In genomic region chr19:27394341-27394990, GRCm38 (mm10) we compare ENCODE assay signal across 23 mouse cellular contexts. TPM values are rescaled to one million over a fixed set of nuclear protein-coding genes. Genes with fewer than 3 reads are reported as not detected.
DNase-seq lines count a peak whose midpoint lies in the region; ATAC-seq and TF ChIP-seq lines count a peak whose summit lies in the region.
"Had no signal": no experiment of that assay in that cellular context is flagged by ENCODE, and none has a peak within 500 bp of the region (broad histone marks: within the 10 kb centered on the region; RNA-seq: fewer than 3 reads in every experiment).

No protein-coding gene starts in this region.

- TF ChIP-seq CTCF in liver, adult 2 months (IDR thresholded peaks at IDR 0.05; ENCODE audit: low read depth, low read length), result no peak

- no peak overlapping the region for H3K9ac ChIP-seq in kidney, embryonic 14.5 days (ENCODE audit: low read depth, low read length)
- no peak overlapping the region for H3K9ac ChIP-seq in kidney, embryonic 15.5 days
- no peak overlapping the region for H3K9ac ChIP-seq in liver, adult 2 months (ENCODE audit: low read depth, low read length)
- H3K9ac ChIP-seq in liver, embryonic 11.5 days (ENCODE audit: low read depth, low read length), result no peak overlapping the region
- H3K9ac ChIP-seq: forebrain, embryonic 13.5 days; hindbrain, embryonic 13.5 days had no signal

- DNase-seq in kidney, adult 18-20 months, result peak; percentile 18
- DNase-seq in kidney, postnatal 14 days, result no peak
- peak; percentile 92 for DNase-seq in liver, adult 2 months (ENCODE audit: extremely low read depth, low read depth, low spot score)
- DNase-seq in liver, embryonic 11.5 days (ENCODE audit: low spot score), result no peak
- DNase-seq: adrenal gland, postnatal 10 days; adrenal gland, postnatal 36 days; B cell, adult 2 months; cerebellum, adult 18-20 months; cerebellum, adult 9-10 months; cerebellum, postnatal 14 days; gastrocnemius, postnatal 10 days; gastrocnemius, postnatal 36 days had no signal

- ATAC-seq in kidney, embryonic 14.5 days (ENCODE audit: low FRiP score, low TSS enrichment), result no peak
- ATAC-seq in kidney, embryonic 15.5 days (replicated peaks; ENCODE audit: low FRiP score), result no peak
- ATAC-seq in liver, embryonic 11.5 days (replicated peaks; ENCODE audit: low FRiP score), result no peak
- ATAC-seq: forebrain, embryonic 16.5 days; Patski had no signal

- H3K4me2 ChIP-seq in kidney, embryonic 14.5 days (replicated peaks; ENCODE audit: low read depth, low read length), result no peak overlapping the region
- no peak overlapping the region for H3K4me2 ChIP-seq in kidney, embryonic 15.5 days
- H3K4me2 ChIP-seq in liver, embryonic 11.5 days, result no peak overlapping the region
- H3K4me2 ChIP-seq: forebrain, embryonic 13.5 days; heart, embryonic 11.5 days; hindbrain, embryonic 13.5 days had no signal

- H3K79me2 ChIP-seq in liver, adult 2 months (ENCODE audit: control insufficient read depth, insufficient read depth, low read length), result no peaks in the 10 kb centered on the region

- 0 out of 2 replicates have a peak, but pooled peaks cover 4% of the 10 kb centered on the region for H3K4me1 ChIP-seq in kidney, embryonic 14.5 days (ENCODE audit: control insufficient read depth, insufficient read depth, low read length)
- H3K4me1 ChIP-seq in kidney, embryonic 15.5 days, result no peaks in the 10 kb centered on the region
- peaks cover 24% of the 10 kb centered on the region for H3K4me1 ChIP-seq in liver, adult 2 months (ENCODE audit: control insufficient read depth, insufficient read depth, low read length)
- no peaks in the 10 kb centered on the region for H3K4me1 ChIP-seq in liver, embryonic 11.5 days (replicated peaks; ENCODE audit: control insufficient read depth, insufficient read depth, low read length)
- H3K4me1 ChIP-seq: forebrain, embryonic 10.5 days; forebrain, embryonic 13.5 days; hindbrain, embryonic 10.5 days; hindbrain, embryonic 13.5 days had no signal

- TF ChIP-seq POLR2A in liver, adult 2 months (IDR thresholded peaks at IDR 0.05; ENCODE audit: extremely low read depth, insufficient read depth, low read length), result no peak

- H3K27me3 ChIP-seq in kidney, embryonic 14.5 days (ENCODE audit: control insufficient read depth, insufficient read depth, low read length), result no peaks in the 10 kb centered on the region
- H3K27me3 ChIP-seq in kidney, embryonic 15.5 days, result no peaks in the 10 kb centered on the region
- H3K27me3 ChIP-seq in liver, adult 2 months (ENCODE audit: control insufficient read depth, insufficient read depth, low read length), result no peaks in the 10 kb centered on the region
- no peaks in the 10 kb centered on the region for H3K27me3 ChIP-seq in liver, embryonic 11.5 days (replicated peaks; ENCODE audit: control insufficient read depth, insufficient read depth, low read length)
- H3K27me3 ChIP-seq: CH12.LX; forebrain, embryonic 13.5 days; hindbrain, embryonic 13.5 days; Patski had no signal

- no peaks in the 10 kb centered on the region for H3K9me3 ChIP-seq in kidney, embryonic 14.5 days (ENCODE audit: control insufficient read depth, low read length)
- no peaks in the 10 kb centered on the region for H3K9me3 ChIP-seq in kidney, embryonic 15.5 days (replicated peaks)
- H3K9me3 ChIP-seq in liver, embryonic 11.5 days (ENCODE audit: control insufficient read depth, low read length), result no peaks in the 10 kb centered on the region
- H3K9me3 ChIP-seq: forebrain, embryonic 10.5 days; forebrain, embryonic 13.5 days; G1E; hindbrain, embryonic 10.5 days; hindbrain, embryonic 13.5 days had no signal

- H3K4me3 ChIP-seq in kidney, embryonic 14.5 days (ENCODE audit: low read length), result no peak overlapping the region
- no peak overlapping the region for H3K4me3 ChIP-seq in kidney, embryonic 15.5 days (replicated peaks)
- H3K4me3 ChIP-seq in liver, adult 2 months (ENCODE audit: insufficient read depth, low read depth, low read length), result no peak overlapping the region
- H3K4me3 ChIP-seq in liver, embryonic 11.5 days (ENCODE audit: low read depth, low read length), result no peak overlapping the region
- H3K4me3 ChIP-seq: forebrain, embryonic 10.5 days; forebrain, embryonic 13.5 days; hindbrain, embryonic 10.5 days; hindbrain, embryonic 13.5 days had no signal

- WGBS in kidney, embryonic 14.5 days, result 93% methylated on average over 7 of the region's 7 CpGs
- WGBS in kidney, embryonic 15.5 days, result 89% methylated on average over 7 of the region's 7 CpGs
- 32% methylated on average over 7 of the region's 7 CpGs for WGBS in liver, adult 2 months
- WGBS in liver, embryonic 11.5 days, result 91% methylated on average over 7 of the region's 7 CpGs

- peaks cover 75% of the 10 kb centered on the region for H3K36me3 ChIP-seq in kidney, embryonic 14.5 days (ENCODE audit: control insufficient read depth, insufficient read depth, low read length)
- H3K36me3 ChIP-seq in kidney, embryonic 15.5 days, result peaks cover 93% of the 10 kb centered on the region
- peaks cover 35% of the 10 kb centered on the region for H3K36me3 ChIP-seq in liver, adult 2 months (ENCODE audit: control insufficient read depth, insufficient read depth, low read length)
- peaks cover 45% of the 10 kb centered on the region for H3K36me3 ChIP-seq in liver, embryonic 11.5 days (ENCODE audit: control insufficient read depth, insufficient read depth, low read length)

- no peak overlapping the region for H3K27ac ChIP-seq in kidney, embryonic 14.5 days (ENCODE audit: low read depth, low read length)
- H3K27ac ChIP-seq in kidney, embryonic 15.5 days, result peak overlapping the region; percentile 72; the same call in 1 of the 2 replicates
- peak overlapping the region; percentile 8 for H3K27ac ChIP-seq in liver, adult 2 months (replicated peaks; ENCODE audit: insufficient read depth, low read depth, low read length)
- H3K27ac ChIP-seq in liver, embryonic 11.5 days (ENCODE audit: low read depth, low read length), result no peak overlapping the region
- H3K27ac ChIP-seq: forebrain, embryonic 10.5 days; forebrain, embryonic 13.5 days; hindbrain, embryonic 10.5 days; hindbrain, embryonic 13.5 days had no signal

RNA-seq across cellular contexts. Expression of gene Pum3, which starts 35.2 kb away (rescaled TPM):
- polyA plus RNA-seq in kidney, embryonic 14.5 days (2014; fragmentation: Nextera tagmentation; extraction: Ambion mirVana), result 85.8 and 96.5 TPM in 2 replicates
- polyA plus RNA-seq in kidney, embryonic 15.5 days (2015; fragmentation: Nextera tagmentation; extraction: Ambion mirVana), result 89.0 and 97.7 TPM in 2 replicates
- 14.3 TPM in 2 replicates for total RNA-seq in liver, adult 2 months (2014; rRNA removed)
- polyA plus RNA-seq in liver, adult 2 months (2012; rRNA removed), result 12.3 and 13.2 TPM in 2 replicates
- 118 TPM in 2 replicates for polyA plus RNA-seq in liver, embryonic 11.5 days (2014; fragmentation: Nextera tagmentation; extraction: Ambion mirVana)

Comparison
In these comparisons a context has a peak if more than half of its experiments do, and no peak if none do; other contexts are left out.
1. DNase-seq: peak in kidney, adult 18-20 months (single experiment) and liver, adult 2 months (single experiment); none in kidney, postnatal 14 days (single experiment) and liver, embryonic 11.5 days (single experiment).
2. H3K27ac ChIP-seq: peak in kidney, embryonic 15.5 days (single experiment) and liver, adult 2 months (single experiment); none in kidney, embryonic 14.5 days (single experiment) and liver, embryonic 11.5 days (single experiment).